Mouse (Mus musculus) heart, adult 8-10 months (tissue): ENCODE measurements around the gene Gm20388. TPM values are rescaled to one million over a fixed set of nuclear protein-coding genes. Genes with fewer than 3 reads are reported as not detected.
A peak's percentile ranks its signal among the peaks of the same experiment; 100 is the strongest.
"Not testable (repeated sequence)": the region's sequence is repeated elsewhere in the genome, so short reads cannot be mapped to it uniquely, and the experiment has no call there.

Source experiments
- DNase-seq: peaks from one replicate; pipeline ENCODE4 v3.0.0; 2022; ENCODE audit warnings: low spot score
- total RNA-seq, 4 experiments: library from RNA; stranded (reverse); gene quantifications; 2 replicates each; pipeline ENCODE4 v1.2.4; 2022

Gm20388 gene
- total RNA-seq, 4 experiments from 2014 or later, result 4.2 to 6.7 TPM; not detected in 2

DNA sequence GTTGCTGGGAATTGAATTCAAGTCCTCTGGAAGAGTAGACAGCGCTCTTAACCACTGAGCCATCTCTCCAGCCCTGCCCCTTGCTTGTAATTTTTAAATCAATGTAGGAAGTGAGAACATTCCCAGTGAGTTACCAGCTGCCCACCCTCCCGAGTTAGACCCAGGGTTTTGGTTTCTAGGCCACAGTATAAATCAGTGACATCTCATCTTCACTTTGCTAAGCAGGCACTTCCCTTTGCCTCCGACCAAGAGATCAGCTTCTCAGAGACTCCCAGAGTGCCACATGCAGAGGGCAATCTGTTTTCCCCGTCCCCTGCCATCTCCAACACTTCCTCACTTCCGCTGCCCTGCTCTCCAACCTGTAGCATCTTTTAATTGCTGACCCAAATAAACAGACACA, 3987.9 kb downstream of the Gm20388 start:
- no peak for DNase-seq

DNA sequence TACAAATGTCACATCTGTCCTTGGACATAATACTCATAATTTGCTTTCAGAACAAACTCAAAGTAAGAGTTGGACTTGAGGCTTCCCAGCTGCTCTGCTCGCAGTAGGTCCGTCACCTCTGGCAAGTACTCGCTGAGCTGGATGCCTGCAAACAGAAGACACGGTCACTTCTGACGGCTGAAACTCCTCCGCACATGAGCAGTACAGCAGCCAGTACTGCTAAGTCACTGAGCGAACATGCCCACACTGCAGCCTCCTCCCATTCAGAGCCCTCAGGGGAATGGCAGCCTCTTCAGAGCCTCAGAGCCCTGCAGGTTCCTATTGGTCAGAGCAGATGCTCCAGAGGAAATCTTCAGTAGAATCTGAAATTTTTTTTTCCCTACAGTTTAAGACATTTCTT, 3988.7 kb downstream of the Gm20388 start:
- no peak for DNase-seq

DNA sequence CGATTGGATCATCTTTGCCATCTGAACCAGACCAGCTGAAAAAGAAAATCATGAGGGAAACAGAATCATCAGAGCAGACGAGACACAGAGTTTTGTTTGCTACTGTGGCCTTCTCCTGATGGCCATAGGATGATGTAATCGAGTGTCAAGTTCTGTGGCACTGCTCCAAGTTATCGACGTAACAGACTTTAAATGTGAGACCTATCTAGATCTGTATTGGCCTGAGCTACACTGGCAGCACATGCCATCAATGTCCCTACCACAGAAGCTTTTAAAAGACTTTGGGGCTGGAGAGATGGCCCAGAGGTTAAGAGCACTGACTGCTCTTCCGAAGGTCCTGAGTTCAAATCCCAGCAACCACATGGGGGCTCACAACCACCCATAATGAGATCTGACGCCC, 3992.0 kb downstream of the Gm20388 start:
- no peak for DNase-seq

DNA sequence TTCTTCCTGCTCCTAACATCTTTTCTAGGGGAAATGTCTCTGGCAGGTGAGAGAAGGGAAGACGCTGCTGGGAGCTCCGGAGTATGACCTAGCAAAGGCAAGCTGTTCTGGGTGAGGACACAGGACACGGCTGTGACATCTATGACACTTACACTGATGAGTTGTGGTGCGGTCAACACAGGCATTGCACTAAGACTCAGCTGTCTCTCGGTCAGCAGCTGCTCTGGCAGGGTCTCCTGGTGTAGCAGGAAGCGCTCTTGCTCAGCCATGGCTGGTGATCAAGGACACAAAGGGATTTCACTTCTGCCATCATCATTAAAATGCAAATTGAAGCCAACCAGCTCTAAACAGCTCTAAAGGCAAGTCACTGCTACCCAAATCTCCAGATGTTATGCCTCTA, 3997.0 kb downstream of the Gm20388 start:
- no peak for DNase-seq

DNA sequence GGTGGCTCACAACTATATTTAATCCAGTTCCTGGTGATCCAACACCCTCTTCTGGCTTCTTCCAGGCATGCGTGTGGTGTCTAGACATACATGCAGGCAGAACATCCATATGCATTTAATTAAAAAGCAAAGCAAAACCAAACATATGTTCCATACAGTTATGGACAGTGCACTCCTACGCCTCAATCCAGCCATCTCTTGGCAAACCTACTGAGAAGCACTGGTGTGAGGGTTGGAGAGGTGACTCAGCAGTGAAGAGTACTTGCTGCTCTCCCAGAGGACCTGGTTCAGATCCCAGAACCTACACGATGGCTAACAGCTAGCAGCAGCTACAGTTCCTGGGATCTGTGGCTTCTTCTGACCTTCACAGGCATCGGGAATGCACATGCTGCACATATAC, 4001.6 kb downstream of the Gm20388 start:
- DNase-seq, result no peak

DNA sequence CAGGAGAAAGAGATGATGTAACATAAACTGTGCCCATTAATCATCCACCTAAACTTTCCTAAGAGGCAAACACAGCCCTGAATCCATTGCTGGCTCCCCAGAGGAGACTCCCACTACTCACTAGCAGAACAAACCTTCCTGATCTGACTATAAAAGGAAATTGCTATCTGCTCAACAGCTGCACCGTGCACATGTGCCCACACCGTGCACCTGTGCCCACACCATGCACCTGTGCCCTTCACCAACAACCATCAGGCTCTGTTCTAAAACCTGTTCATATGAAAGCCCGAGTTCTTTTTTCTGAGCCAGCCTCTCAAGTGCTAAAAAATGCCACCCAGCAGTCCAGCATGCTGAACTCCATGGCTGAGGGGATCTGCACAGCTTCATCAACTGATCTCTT, 4004.0 kb downstream of the Gm20388 start:
- DNase-seq, result no peak

DNA sequence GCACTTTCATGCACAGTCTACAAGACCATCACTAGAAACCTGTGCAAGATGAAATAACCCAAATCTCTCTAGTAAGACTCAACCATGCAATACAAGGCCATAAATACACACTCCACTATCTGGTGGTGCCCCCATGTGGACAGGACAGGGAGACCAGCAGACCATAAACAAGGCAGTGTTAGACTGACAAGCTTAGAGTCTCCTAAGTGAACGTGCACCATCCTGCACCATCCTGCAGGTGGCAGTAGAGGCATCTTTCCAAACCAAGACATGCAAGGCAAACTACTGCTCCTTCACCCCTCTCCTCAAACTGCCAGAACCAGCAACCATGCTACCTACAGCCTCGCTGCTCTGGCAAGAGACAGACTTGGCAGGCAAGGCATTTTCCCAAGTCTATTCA, 4014.1 kb downstream of the Gm20388 start:
- DNase-seq, result peak; percentile 73

DNA sequence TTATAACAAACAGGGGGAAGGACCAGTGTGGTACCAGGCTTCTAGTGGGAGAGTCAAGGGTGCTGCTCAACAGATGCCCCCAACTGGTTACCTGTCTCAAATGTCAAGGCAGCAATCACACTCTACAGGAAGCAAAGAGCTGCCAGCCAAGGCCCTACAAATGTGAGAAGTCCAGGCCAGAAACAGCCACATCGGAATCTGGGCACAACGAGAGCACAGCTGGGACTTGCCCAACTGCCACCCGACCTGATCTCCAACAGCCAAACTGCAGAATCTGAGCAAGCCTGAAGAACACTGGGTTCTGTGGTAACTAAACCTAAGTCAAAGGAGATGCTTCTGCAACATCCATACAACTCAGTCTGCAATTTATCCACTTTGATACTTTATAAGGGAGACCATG, 4015.0 kb downstream of the Gm20388 start:
- DNase-seq, result no peak

DNA sequence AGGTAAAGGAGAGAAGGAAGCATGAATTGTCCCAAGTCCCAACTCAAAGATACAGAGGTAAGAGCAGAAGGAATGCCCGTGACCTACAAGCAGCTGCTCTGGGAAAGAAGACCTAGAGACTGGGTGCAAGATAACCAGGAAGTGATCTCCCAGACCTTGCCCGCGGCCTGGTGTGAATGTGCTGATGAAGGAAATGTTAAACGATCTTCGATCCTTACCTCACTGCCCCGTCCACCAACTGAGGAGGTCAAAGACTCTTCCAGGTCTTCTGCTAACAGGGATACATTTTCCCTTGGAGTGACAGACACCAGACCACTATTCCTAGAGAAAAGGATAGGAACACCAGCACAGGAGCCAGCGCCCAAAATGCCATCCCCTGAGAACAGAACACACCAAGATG, 4018.4 kb downstream of the Gm20388 start:
- no peak for DNase-seq

DNA sequence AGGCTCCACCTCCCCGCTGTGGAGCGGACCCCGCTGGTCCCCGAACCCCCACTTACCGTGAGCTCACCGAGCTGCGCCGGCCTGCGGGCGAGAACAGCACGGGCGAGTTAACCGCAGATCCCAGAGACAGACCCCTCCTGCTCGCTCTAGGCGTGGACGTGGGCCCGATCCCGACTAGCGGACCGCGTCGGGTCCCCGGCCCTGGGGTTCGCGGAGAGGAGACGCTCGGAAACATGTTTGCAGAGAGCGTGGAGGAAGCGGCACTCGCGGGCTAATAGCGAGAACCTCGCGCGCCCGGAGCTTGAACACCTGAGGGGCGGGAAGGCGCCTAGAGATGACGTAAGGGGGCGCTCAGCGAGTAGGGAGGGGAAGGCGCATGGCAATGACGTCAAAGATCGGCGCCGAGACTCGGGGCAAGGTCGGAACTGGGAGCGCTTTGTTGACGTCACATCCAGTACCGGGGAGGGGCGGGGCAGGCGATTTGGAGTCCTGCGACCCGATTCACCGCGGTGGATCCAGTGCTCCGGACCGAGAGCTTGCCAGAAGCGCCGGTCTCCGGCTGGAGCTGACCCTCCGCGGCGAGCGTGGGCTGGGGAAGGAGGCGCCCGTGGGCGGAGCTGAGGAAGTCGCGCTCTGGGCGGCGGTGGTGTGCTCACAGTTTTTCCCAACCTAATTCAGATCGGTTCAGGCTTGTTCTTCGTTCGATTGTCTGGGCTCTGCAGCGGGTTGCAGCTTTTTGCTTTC, 4038.5 kb downstream of the Gm20388 start, which contains the start of gene Nup133:
TSS of gene Nup133 (minus strand) at position 324 of the 744 bp plus-strand sequence.
- DNase-seq, result peak; percentile 99

DNA sequence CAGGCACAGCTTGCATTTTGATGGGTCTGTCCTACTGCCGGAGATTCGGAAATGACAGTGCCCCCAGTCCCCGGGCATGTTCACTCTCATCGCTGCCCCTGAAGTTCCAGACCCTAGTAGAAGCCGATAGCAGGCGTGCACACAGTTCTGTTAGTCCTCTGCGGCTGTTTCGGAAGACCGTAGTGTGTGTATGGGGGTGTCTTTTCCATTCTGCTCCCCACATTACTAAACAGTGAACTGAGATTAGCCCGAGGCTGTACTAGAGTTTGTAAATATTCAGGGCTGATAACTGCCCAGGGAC, 4039.0 kb downstream of the Gm20388 start:
- no peak for DNase-seq

DNA sequence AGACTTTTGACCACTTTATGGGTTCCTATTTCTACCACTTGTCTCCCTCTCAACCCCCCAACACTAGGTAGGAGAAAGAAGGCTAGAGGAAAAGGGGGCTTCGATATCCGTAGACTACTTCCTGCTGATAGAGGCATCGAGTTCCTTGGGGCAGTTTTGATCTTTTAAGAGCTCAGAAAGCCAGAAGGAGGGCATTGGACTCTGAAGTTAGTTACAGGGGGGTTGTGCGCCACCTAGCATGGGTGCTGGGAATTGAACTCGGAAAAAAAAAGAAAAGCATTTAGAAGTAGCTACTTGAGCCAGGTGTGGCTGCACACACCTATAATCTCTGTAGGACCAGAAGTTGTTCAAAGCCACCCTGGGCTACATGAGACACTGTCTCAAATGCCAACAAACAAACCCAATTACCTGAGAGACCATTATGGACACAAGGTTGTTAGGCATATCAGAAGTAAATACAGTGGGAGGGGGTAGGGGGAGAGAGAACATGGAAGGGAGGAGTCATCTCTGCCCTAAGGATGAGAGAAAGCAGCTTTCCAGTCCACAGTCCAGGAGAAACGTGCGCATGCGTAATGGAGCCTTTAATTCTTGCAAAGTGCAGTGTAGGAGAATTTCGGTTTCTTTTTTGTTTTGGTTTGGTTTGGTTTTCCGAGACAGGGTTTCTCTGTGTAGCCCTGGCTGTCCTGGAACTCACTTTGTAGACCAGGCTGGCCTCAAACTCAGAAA, 4039.6 kb downstream of the Gm20388 start:
- peak; percentile 42 for DNase-seq

DNA sequence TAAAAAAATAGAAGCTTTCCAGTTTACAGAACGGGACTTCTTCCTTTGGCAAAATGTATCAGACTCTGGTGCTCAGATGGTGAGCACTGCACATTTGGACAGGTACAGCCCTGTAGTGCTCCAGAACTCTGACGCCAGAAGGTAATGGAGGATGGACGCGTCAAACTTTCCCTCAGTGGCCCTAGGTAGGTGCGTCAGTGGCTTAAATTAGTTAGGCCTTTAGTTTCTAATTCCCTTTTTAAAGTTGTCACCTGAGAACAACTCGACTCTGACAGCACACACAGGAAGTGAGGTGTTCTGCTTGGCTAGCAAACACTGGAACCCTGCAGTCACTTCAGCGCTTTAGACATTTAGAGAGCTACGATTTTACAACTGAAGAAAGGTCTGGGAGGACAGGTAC, 4043.0 kb downstream of the Gm20388 start:
- DNase-seq, result no peak

DNA sequence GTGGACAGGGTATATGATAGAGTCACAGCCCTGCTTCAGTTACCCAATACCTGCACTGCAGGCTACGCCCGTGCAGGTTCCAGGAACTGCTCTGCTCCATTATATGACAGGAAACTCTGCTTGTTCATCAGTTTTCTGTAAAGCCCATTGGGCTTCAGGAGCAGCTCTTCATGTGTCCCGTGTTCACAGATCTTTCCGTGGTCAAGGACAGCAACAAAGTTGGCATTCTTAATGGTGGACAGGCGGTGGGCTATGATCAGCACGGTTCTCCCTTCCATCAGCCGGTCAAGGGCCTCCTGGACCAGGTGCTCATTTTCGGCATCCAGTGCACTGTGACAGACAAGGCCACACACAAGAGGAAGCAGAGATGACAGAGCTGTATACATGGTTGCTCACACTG, 4043.6 kb downstream of the Gm20388 start:
- no peak for DNase-seq

DNA sequence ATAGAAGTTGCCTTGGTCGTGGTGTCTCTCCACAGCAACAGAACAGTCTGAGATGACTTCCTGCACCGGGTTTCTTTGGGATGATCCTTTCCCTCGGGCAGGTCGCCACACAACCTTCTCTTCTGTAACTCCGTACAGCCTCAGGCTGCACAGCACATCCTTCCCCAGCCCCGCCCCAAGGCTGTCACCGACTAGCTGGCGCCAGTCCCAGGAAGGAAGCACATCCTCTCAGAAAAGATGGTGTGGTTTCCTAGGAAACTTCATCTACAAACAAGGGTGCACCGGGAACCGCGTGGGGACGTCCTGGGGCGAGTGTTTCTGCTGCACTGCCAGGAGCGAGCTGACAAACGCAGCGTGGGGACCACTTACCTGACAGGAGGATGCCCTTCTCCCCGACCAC, 4047.5 kb downstream of the Gm20388 start:
- DNase-seq, result peak; percentile 28

DNA sequence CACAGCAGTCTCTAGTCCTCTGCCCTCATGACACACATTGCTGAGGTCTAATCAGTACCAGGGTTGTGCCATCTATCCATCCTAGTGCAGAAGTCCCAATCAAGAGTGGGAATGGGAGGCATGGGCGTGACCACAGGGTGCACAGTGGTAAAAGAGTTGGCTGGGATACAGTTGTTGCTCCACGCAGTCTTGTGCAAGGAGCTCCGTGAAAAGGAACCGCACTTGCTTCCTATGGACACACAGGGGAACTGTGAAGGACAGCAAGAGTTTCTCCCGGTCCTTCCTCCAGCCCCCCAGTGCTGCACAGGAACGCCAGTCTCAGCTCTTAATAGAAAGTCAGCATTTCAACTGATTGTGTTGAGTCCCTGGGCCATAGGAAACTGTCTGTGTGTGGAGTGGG, 4048.8 kb downstream of the Gm20388 start:
- no peak for DNase-seq

DNA sequence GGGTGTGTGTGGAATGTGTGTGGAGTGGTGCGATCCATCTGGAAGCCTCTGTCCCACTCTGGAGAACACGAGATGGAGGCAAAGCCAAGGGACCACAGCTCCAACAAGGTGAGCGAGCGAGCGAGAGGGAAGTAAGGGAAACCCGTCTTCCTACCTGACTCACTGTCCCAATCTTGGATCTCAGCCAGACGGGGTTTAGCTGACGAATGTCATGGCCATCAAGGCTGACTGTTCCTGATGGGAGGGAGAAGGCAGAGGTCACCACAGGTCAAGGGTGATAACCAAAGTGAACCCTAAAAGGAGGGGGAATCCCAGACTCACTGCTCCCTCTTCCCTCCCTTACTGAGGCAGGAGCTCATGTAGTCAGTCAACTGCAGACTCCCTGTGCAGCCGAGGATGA, 4049.4 kb downstream of the Gm20388 start:
- DNase-seq, result no peak

DNA sequence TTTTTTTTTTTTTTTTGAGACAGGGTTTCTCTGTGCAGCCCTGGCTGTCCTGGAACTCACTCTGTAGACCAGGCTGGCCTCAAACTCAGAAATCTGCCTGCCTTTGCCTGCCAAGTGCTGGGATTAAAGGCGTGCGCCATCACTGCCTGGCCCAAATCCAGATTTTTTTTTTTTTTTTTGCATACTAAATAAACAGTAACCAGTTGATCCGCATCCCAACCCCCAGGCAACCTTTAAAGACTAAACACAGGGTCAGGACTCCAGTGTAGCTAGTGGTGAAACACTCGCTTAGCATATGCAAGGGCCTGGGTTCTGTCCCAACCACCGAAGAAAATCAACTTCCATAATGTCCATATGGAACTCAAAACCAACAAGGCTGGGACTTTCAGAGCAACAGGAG, 4049.9 kb downstream of the Gm20388 start:
- not testable (repeated sequence) for DNase-seq

DNA sequence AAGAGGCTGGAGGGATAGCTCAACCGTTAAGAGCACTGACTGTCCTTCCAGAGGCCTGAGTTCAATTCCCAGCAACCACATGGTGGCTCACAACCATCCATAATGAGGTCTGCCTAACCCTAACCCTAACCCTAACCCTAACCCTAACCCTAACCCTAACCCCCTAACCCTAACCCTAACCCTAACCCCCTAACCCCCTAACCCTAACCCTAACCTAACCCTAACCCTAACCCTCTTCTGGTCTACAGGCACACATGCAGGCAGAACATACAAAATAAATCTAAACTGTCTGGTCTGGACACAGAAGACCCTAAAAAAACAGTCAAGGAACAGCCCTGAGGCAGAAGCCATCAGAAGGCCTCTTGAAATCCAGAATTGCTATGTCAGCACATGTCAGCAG, 4050.7 kb downstream of the Gm20388 start:
- DNase-seq, result no peak

DNA sequence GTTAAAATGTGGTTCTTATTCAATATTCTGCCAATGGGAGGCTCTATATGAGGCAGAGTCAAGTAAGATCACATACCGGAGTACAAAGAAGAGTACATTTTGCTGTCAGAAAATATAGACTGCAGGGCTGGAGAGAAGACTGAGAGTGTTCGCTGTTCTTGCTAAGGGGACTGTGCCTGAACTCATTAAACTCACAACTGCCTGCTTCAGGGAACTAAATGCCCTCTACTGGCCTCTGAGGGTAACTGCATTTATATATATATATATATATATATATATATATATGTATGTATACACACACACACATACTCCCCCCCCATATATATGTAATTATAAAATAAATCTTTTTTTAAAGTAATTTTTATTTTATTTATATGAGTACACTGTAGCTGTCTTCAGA, 4056.3 kb downstream of the Gm20388 start:
- no peak for DNase-seq

DNA sequence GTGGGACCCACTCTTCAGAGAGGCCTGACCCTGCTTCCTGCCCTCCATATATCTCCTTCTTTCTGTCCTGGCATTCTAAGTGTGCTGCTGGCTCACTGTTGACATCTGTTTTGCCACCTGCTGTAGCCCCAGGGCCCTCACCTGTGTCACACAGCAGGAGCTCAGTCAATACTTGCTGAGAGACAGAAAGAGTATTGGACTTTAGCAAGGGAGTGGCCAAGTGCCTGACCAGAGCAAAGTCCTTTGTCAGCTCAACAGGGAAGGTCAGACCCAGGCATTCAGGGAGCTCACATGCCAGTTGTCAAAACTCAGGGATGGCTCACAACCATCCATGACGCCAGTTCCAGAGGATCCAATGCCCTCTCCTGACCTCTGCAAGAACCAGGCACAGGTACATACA, 4062.9 kb downstream of the Gm20388 start:
- DNase-seq, result no peak

DNA sequence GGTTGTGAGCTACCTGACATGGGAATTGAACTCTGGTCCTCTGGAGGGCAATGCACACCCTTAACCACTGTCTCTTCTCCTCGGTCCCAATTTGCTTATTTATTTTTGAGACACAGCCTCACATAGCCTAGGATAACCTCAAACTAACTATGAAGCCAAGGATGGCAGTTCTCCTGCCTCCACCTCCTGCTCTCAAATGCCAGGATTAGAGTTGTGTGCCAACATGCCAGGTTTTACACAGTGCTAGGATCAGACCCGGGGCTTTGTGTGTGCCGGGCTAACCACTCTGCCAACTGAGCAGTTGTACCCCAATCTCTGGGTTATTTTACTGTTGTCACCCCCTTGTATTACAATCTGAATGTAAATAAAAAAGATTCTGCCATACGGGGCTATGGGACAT, 4066.9 kb downstream of the Gm20388 start:
- DNase-seq, result no peak

DNA sequence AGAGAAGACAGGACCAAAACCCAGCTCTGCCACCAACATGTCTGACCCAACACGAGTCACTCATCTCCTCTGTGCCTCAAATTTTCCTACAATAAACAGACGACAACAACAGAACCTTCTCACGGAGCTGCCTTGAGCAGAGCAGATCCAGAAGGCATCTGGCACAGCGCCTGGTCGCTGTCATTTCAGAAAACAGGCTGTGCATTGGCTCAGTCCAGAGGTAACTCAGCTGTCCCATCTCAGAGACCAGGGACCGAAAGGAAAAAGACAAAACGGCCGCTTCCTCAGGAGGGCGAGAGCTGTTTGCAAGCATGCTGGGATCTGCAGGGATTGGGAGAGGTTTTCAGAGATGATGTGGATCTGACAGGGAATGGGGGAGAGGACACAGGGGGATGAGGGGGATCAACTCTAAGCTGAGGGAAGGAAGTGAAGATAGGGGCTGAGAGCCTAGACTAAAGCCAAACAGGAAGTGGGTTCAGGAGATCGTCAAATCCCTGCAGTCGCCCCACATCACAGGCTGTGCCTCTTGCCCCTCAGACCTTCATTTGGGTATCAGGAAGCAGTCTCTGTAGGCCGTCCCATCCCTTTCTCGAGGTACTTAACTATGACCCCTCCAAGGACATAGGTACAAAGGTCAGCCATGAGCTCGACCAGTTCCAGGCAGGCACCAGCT, 4067.7 kb downstream of the Gm20388 start:
- no peak for DNase-seq
